Mouse (Mus musculus) erythroid progenitor cell, adult 5-6 weeks (primary cell): ENCODE results near the gene Shisa8. TPM values are rescaled to one million over a fixed set of nuclear protein-coding genes. Genes with fewer than 3 reads are reported as not detected.
"Not testable (repeated sequence)": the region's sequence is repeated elsewhere in the genome, so short reads cannot be mapped to it uniquely, and the experiment has no call there.

Source experiments
- ATAC-seq: replicated peaks from 2 replicates; pipeline ENCODE4 v1.8.0; 2016; ENCODE audit warnings: moderate number of reproducible peaks, mild to moderate bottlenecking, moderate TSS enrichment, inconsistent platforms; ENCODE audit not compliant: poor library complexity, low FRiP score, severe bottlenecking
- total RNA-seq, 2 experiments: library from RNA; stranded (forward) in 1 of 2; stranded (reverse) in 1 of 2; fragments of 150-400 nt in 1 of 2; fragments of 186-747, 209-891 nt in 1 of 2; gene quantifications; 2 replicates each; pipeline versions ENCODE4 v1.2.3 to v1.2.4; 2015 to 2017; ENCODE audit warnings: low replicate concordance in 2 of 2

The Shisa8 gene
- total RNA-seq (2015; ENCODE audit: low replicate concordance) (not detected in 2 replicates), total RNA-seq (2017; ENCODE audit: low replicate concordance) (not detected in 2 replicates)

DNA sequence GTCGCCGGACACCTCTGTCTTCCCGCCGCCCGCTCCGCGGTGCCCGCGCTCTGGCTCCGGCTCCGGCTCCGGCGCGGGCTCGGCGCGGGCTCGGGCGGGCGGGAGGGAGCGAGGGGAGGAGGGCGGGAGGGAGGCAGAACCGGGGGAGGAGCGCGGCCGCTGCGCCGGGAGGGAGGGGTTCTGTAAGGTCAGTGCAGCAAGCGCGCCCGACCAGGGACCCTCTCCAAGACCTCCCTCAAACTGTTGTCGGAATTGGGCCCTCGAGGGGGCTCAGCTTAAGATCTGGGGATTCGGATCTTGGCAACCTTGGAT lies at the start of gene Shisa8:
Gene Shisa8 (minus strand): TSS at position 64 of the 312 bp plus-strand sequence.
- no peak for ATAC-seq

DNA sequence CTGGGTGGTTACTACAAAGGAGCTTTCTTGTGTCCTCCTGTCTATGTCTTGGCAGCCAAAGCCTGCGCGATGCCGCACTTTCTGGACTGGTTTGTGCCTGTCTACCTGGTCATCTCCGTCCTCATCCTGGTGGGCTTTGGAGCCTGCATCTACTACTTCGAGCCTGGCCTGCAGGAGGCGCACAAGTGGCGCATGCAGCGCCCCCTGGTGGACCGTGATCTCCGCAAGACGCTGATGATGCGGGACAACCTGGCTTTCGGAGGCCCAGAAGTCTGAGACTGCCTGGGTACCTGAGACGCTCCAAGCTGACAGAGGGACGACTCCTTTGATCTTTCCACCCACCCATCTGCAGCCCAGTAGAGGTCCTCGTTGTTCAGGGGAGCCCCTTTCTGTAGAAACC lies 46.9 kb upstream of the Shisa8 start:
- ATAC-seq = peak; percentile 75

DNA sequence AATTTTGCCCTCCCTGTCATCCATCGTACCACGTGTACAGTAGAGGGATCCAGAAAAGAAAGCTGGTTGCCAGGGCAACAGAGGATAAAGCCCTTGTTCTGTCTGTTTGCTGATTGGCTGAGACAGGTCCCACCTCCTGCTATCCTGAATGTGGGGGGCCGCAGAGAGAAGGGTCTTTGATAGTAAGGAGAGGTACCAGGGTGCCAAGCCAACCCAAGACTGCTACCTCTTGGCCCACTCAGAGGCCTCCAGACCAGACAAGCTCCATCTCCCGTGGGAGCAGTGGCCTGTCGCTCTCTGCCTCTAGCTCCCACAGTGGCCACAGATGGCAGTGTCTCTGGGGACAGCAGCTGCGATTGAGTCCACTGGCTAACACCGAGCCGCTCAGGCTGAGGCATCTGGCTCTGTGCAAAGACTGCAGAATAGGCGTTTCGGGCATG lies 43.3 kb upstream of the Shisa8 start:
- no peak for ATAC-seq

DNA sequence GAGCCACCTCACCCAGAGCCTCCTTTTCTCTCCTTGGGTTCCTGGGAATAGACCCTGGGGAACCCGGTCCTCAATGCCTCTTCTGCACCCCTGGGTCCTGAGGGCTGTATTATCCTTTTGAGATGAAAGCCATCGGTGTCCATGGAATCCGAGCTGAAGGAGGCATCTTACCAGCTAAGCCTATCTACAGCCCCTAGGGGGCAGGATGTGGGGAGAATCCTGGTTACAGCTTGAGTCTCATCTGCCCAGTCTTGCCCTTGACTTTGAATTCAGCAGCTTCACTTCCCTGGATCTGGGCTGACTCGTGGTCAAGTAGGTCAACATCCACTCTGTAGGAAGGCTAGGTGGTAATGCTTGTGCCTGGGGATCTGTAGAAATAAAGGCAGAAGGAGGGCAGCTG lies 42.6 kb upstream of the Shisa8 start:
- no peak; the same call in 1 of the 2 replicates for ATAC-seq

DNA sequence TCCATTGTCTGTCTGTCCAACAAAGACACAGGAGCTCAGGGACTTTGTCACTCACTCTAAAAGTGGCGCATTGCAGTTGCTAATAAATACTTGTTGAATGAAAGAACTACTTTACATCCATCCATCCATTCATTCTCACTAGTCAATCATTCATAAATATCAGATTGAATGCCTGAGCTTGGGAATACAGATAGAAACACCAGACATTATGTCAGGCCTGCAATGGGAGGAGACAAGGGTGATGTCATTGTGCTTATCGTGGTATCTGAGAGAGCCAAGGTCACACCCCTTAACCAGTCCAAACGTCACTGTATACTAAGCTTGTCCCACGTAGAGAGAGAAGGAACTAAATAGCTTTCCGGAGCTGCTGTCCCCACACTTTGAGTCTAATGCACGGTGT lies 39.5 kb upstream of the Shisa8 start, which contains the start of gene 1500009C09Rik:
Gene 1500009C09Rik (plus strand): TSS at position 301 of the 400 bp plus-strand sequence.
- ATAC-seq = no peak

DNA sequence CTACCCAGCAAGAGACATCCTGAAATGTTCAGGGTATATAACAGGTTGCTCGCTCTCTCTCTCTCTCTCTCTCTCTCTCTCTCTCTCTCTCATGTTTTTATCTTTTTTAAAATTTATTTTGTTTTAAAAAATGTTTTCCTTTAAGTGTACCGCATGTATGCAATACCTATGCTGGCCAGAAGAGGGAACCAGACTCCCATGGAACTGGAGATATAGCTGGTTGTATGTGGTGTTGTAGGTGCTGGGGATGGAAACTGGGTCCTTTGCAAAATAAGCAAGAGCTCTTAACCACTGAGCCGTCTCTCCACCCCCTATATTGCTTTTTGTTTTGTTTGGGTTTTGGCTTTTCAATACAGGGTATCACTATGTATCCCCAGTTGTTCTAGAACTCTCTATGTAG lies 39.0 kb upstream of the Shisa8 start:
- no peak for ATAC-seq

DNA sequence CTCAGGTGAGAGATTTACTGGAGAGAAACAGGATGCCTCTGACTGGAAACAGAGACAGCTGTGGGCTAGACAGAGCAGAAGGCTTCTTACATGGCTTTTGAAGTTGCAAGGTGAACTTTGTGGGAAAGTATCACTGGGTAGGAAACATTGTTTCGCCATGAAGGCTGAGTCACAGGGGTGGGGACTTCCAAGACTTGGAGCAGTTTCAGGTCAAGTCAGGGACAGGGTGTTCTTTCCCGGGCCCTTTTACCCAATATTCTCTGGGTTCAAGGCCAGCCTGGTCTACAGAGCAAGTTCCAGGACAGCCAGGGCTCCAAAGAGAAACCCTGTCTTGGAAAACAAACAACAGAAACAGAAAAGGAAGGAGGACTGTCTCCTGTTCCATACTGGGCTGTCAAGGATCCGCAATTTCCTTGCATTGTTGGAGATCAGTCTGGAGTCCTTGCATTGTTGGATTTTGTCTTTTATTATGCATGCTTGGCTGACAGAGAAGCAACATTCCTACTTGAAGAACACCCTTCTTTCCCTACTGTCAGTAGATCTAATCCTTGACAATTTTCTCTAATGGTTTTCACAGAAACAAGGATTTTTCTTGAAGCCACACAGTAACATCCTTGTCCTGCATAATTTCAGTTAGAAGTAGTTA lies 34.6 kb upstream of the Shisa8 start:
- ATAC-seq = no peak

DNA sequence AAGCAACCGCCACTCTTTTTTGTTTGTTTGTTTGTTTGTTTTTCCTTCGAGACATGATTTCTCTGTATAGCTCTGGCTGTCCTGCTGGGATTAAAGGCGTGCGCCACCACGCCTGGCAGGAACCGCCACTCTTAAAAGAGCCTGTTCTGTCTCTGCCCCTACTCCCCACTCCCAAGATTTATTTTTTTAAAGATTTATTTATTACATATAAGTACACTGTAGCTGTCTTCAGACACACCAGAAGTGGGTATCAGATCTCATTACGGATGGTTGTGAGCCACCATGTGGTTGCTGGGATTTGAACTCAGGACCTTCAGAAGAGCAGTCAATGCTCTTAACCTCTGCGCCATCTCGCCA lies 32.2 kb upstream of the Shisa8 start:
- ATAC-seq = not testable (repeated sequence)

DNA sequence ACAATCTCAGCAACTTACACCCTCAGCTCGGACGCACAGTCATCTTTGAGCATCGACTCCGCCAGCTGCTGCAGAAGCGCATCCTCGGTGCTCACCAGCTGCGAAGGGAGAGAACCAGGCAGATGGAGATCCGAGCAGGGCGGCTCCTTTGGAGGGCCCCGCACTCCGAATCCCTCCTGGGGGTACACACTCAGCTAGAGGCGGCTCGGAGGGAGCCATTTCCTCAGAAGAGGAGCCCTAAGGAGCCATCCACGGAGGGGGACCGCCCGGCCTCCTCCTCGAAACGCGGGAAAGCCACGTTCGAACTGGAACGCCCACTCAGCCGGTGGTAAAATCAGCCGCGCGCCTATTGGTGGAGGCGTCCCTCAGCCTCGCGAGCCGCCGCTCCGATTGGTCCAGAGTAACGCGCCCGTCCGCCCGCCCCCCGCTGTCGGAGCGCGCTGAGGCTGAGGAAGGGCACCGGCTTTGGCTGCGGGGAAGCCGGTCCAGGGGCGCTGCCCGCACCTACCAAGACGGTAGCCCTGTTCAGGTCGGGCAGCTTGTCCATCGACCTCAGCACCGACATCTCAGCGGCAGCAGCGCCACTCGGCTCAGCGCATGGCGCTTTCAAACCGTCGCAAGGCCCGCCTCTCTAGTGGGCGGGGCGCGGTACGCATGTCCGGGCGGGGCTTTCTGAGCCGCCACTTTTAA lies 31.6 kb upstream of the Shisa8 start, which contains the start of gene Cenpm:
Gene Cenpm (minus strand): TSS at position 634 of the 690 bp plus-strand sequence.
- peak; percentile 96 for ATAC-seq

DNA sequence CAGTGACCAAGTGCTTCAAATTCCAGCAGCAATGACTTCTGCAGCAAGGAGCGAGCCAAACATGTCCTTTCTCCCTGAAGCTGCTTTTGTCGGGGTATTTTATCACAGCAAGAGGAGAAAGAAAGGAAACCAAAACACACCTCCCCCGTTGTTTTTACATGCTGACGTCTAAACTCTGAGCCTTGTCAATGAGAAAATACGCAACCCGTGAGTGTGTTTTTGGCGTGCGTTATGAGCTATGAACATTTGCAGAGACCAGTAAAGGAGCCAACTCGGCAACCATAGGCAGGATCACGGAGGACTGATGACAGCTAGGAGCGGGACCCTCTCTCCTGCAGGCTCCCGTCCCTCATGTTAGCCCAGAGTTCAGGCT lies 31.1 kb upstream of the Shisa8 start:
- 0 out of 2 replicates have a peak, but pooled peaks have one; percentile 1 for ATAC-seq

DNA sequence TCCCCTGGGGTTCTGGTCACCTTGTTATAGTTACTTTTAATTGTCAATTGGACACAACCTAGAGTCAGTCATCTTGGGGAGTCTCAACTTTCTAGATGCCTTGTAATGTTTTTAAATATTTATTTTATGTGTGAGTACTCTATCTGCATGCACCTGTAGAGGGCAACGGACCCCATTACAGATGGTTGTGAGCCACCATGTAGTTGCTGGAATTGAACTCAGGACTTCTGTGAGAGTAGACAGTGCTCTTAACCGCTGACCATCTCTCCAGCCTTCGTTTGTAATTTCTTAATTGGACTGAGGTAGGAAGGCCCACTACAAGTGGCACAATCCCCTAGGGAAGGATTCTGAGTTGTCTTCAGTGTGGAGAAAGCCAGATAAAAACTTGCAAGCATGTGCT lies 30.7 kb upstream of the Shisa8 start:
- ATAC-seq = no peak

DNA sequence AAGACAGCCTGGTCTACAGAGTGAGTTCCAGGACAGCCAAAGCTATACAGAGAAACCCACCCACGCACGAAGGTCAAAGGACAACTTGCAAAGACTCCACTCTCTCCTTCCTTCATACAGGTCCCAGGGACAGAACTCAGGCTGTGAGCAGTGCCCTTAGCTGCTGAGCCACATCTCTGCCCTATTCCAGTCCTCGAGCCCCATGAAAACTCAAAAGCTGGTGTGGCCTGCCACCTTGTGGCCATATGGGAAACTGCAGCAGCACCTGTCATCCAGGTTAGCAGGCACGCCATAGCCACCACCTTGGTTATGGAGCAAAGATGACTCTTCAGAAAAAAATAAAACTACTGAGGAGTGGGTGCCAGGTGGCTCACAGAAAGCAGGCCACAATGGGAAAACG lies 23.9 kb upstream of the Shisa8 start:
- peak; percentile 78 for ATAC-seq

DNA sequence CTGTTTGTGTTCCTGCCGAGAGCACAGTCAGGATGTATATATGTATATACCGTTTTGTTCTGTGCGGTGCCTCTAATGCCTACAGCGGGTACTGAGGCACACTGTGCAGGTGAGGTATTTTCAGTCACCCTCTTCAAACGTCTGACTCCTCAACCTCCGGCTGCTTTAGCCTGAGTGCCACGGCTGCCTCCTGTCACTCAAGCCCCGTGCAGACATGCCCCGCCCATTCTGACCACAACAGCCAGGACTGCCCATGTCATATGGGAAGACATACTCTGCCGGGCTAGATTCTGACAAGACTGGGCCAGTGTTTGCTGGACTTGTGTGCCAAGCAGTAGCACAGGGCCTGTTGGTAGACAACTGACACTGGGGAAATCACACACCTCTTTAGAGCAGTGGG lies 23.0 kb upstream of the Shisa8 start:
- no peak for ATAC-seq

DNA sequence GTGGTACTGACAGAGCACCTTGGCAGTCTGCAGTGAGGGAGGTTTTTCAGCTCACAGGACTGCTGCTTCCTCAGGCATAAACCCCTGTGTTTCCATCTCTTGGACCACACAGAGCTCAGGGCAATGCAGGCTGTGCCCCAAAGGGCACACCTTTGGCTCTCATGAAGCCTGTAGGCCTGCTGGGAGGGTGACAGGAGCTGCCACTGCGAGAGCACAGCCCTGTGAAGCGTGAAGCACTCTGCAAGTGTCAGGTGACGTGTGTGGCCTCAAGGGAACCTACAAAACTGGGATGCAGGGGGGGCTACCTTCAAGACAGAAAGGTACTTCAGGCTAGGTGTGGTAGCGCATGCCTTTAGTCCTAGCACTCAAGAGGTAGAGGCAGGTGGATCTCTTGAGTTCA lies 20.0 kb upstream of the Shisa8 start:
- ATAC-seq = no peak

DNA sequence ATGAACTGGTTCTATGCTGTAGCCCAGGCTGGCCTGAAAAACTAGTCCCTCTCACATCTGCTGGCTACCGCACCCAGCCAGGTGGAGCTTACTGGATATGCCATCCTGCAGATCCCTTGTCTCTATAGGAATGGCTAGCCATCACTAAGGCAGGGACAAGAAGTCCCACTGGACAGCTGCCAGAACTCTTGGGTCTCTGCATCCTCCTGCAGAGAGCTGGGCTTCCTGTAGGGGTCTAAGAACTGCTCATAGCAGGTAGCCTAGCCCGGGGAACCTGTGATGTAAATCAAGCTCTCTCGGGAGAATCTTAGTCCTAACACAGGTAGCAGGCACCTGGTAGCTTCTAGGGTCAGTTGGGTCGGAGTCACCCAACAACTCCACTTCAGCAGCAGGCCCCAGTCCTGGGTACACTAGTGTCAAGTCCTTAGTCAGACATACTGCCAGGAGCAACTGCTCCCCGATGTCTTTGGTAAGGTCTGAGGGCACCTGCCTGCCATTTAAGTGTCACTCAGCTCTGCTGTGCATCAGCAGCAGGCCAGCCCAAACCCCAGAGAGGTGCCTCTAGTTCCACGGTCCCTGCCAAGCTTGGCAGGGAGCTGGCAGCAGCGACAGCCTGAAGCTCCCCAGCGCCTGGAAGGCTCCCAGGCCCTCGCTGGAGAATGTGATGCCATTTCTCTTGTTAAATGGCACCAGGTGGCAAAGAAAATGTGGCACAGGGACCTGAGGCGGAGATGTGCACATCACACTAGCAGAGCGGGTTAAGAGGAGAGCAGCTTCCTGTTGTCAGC lies 19.2 kb upstream of the Shisa8 start:
- ATAC-seq = no peak

DNA sequence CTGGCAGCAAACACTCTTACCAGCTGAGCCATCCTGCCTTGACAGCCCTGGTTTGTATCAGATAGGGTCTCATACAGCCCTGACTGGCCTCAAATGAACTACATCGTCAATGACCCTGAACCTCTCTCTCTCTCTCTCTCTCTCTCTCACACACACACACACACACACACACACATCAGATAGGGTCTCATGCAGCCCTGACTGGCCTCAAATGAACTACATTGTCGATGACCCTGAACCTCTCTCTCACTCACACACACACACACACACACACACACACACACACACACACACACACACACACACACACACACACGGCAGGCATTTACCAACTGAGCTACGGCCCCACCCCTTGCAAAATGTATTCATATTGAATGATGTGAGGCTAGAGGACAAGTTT lies 18.5 kb upstream of the Shisa8 start:
- no peak for ATAC-seq

DNA sequence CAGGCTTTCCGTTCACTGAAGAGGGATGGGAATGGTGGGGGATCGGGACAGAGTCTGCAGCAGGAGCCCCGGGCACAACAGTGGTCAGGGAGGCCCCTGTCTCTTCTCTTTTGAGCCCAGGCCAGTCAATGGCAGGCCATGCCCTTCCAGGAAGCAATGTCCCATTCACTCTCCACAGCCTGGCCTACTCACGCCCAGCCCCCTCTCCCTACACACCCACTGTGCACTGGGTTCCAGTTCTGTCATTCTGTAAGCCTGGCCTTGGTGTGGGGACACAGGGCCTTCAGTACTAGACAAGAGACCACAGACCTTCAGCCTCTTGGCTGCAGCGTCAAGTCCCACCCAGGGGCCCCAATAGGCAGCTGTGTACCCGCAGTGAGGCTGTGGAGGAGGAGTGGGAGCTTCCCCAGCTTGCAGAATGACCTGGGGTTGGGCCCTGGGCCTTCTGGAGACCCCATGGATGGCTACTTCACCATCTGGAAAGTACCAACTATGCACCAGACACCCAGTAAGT lies 17.5 kb upstream of the Shisa8 start:
- peak; percentile 45 for ATAC-seq

DNA sequence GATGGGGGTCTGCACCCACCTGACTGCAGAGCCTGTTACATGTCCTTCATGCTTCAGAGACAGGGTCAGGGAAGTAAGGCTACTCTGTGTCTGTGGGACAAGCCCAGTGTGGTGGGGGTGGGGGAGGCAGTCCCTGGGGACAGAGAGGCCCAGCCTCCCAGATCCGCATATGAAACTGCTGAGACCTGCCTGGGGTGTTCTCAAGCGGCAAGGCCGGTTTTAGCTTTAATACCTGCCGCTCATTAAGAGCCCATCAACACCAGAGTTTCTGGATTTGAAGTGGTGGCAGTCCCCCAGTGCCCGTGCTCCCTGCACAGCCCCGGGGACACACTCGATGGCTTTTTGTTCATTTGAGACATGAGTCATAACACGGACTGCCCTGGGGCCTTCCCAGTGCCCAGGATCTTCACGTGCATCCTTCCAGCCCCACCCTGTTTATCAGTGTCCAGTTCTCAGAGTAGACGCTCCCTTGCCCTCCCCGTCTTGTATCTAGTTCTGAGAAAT lies 17.0 kb upstream of the Shisa8 start:
- peak; percentile 77 for ATAC-seq

DNA sequence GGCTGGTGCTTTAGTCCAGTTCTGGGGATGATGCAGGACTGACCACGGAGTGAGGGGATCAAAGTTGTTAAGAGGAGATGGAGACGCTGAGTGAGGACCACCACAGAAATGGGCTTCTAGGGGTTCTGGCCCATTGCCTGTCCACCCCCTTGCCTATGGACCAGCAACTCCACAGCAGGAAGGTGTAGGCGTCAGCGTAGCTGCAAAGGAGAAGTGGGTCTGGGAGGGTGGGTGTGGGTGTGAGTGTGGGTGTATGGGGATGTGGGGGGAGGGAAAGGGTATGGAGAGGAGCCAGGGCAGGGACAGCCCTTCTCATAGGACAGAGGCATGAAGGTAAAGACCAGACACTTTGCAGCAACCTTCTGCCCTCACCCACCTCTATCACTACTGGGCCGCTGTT lies 13.2 kb upstream of the Shisa8 start:
- no peak for ATAC-seq

DNA sequence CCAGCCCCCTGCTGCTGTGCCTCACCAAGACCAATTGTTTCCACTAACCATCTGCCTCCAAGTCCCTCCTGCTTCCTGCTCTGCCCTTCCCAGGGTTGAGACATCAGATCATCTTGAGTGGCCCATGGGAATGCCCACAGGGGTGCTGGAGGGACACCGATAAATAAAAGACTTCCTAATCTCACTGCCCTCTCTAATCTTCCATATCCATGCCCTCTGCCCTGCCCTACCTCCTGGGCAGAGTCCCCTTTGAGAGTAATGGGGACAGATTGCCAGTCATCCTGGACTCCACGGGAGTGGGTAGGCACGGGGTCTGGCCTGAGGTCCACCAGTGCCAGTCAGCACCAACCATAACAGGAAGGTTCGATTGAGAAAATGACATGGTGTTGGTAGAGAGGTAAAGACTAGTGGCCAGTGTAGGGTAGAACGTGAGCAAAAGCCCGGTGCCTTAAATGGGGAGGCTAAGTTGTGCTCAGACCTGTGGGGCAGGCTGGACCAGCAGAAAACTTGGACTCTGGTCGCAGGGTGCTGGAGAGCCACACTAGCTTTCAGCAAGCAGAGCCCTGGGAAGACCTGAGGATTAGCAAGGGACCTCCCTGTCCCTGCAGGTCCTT lies 12.1 kb upstream of the Shisa8 start:
- peak; percentile 40 for ATAC-seq
